Mouse (Mus musculus) hindbrain, embryonic 11.5 days (tissue): ENCODE results near the gene Pik3cg. TPM values are rescaled to one million over a fixed set of nuclear protein-coding genes. Genes with fewer than 3 reads are reported as not detected.
"Not testable (repeated sequence)": the region's sequence is repeated elsewhere in the genome, so short reads cannot be mapped to it uniquely, and the experiment has no call there.

Experiments
- ATAC-seq: fragments of 200-750 bp; cut with Nextera tagmentation; 2 replicates; pipeline ENCODE4 v1.8.0; 2017; ENCODE audit warnings: mild to moderate bottlenecking, moderate TSS enrichment, moderate library complexity; ENCODE audit not compliant: low FRiP score
- DNase-seq: peaks from one replicate; pipeline ENCODE4 v3.0.0-alpha.2; 2015; ENCODE audit warnings: low spot score
- H3K27ac ChIP-seq: fragments of 300-500 bp; sonication (generic); 2 replicates; pipeline ENCODE4 v1.5.1; 2014; ENCODE audit warnings: mild to moderate bottlenecking, low read depth, low read length
- H3K27me3 ChIP-seq: fragments of 300-500 bp; sonication (generic); 2 replicates; pipeline ENCODE4 v1.6.1; 2014; ENCODE audit warnings: mild to moderate bottlenecking, low read length, moderate library complexity, mixed read lengths; ENCODE audit not compliant: control insufficient read depth, insufficient read depth
- H3K36me3 ChIP-seq: fragments of 300-500 bp; sonication (generic); 2 replicates; pipeline ENCODE4 v1.6.1; 2014; ENCODE audit warnings: mild to moderate bottlenecking, low read length, moderate library complexity, mixed read lengths; ENCODE audit not compliant: control insufficient read depth, insufficient read depth
- H3K4me1 ChIP-seq: fragments of 300-500 bp; sonication (generic); replicated peaks from 2 replicates; pipeline ENCODE4 v1.6.1; 2014; ENCODE audit warnings: low read length, mixed read lengths; ENCODE audit not compliant: control insufficient read depth, insufficient read depth
- H3K4me2 ChIP-seq: fragments of 300-500 bp; sonication (generic); replicated peaks from 2 replicates; pipeline ENCODE4 v1.6.1; 2014; ENCODE audit warnings: mild to moderate bottlenecking, low read depth, low read length
- H3K4me3 ChIP-seq: fragments of 300-500 bp; sonication (generic); 2 replicates; pipeline ENCODE4 v1.5.1; 2014; ENCODE audit warnings: low read depth, low read length
- H3K9ac ChIP-seq: fragments of 300-500 bp; sonication (generic); 2 replicates; pipeline ENCODE4 v1.6.1; 2014; ENCODE audit warnings: low read depth, low read length
- H3K9me3 ChIP-seq: fragments of 300-500 bp; sonication (generic); 2 replicates; pipeline ENCODE4 v1.6.1; 2016; ENCODE audit warnings: low read length; ENCODE audit not compliant: control insufficient read depth
- WGBS: fragments of 180-500 bp; shearing (Covaris S2); extraction: QIAGEN DNeasy Blood & Tissue Kit; methylation state at CpG from one replicate; pipeline ENCODE4 v1.1.7; 2014; 5-methylcytosine and 5-hydroxymethylcytosine counted together
- polyA plus RNA-seq: library from polyadenylated mRNA; unstranded; fragments of >200 nt; fragmentation: Nextera tagmentation; extraction: Ambion mirVana; gene quantifications from 2 replicates; pipeline ENCODE4 v1.2.1, GENCODE M21; 2014

Pik3cg gene
- 1.5 and 1.6 TPM in 2 replicates for polyA plus RNA-seq

DNA sequence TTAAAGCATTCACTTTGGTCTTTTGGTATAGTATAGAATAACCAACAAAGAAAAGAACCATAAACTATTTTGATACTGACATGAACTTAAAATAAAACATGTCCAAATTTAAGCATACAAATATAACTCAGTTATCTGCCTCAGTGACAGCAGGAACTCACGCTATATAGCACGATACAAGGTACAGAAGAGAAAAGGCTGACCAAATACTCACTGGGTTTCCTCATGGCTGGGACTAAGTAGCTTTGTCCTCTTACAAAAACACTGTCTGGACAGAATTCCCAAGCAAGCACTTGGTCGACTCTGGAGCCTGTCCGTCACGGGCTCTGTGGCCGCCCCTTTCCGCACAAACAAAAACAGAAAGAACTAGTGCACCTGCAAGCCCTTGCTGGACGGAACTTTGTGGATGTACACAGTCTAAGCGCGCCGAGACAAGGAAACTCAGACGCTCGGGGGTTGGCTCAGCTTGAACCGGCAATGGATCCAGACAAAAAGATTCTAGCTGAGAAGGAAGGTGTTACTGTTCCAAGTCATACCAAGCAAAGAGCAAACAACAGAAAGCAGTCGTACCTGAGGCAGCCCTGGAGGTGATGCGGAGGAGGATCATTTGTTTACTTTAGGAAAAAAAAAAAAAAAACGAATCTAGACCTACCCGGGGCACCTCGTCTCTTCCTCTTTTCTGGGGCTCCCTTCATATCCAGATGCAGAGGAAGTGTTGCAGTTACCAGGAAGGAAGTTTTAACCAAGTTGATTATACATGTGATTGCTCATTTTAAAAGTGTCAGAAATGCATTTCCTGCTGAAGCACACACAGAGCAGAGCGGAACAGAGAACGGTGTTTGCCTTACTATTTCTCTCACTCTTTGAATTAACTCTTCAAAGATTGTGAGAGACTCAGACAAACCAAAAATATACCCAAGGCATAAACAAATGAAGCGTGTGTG is at the start of gene Pik3cg:
TSS of gene Pik3cg (minus strand) at position 712 of the 944 bp plus-strand sequence.
- Histone ChIP-seq H3K36me3 (no peaks in the 10 kb centered on the region), H3K9ac (no peak within 1 kb of the TSS), H3K27me3 (no peaks in the 10 kb centered on the region), H3K4me1 (no peaks in the 10 kb centered on the region), H3K4me3 (no peak within 1 kb of the TSS), H3K27ac (no peak within 1 kb of the TSS), H3K4me2 (no peak within 1 kb of the TSS), H3K9me3 (no peaks in the 10 kb centered on the region)
- no peak for ATAC-seq
- 71% methylated on average over 22 of the region's 22 CpGs for WGBS
- peak; percentile 10 for DNase-seq

- H3K36me3 ChIP-seq: no peaks in the 10 kb centered on the region
- H3K27me3 ChIP-seq: no peaks in the 10 kb centered on the region
- ATAC-seq: no peak
- no peaks in the 10 kb centered on the region for H3K4me1 ChIP-seq
- H3K4me3 ChIP-seq: no peak overlapping the region
- no peak overlapping the region for H3K9ac ChIP-seq
- DNase-seq: no peak
- no peak overlapping the region for H3K27ac ChIP-seq
- H3K9me3 ChIP-seq: no peaks in the 10 kb centered on the region
- H3K4me2 ChIP-seq: no peak overlapping the region
- WGBS: 46% methylated on average over 2 of the region's 2 CpGs
Observed at GRCm38 (mm10) chr12:32248483-32248882, 40.0 kb upstream of the Pik3cg start.

- no peak for ATAC-seq
- no peaks in the 10 kb centered on the region for H3K9me3 ChIP-seq
- H3K4me2 ChIP-seq: no peak overlapping the region
- H3K36me3 ChIP-seq: no peaks in the 10 kb centered on the region
- WGBS: 77% methylated on average over 5 of the region's 5 CpGs
- H3K4me3 ChIP-seq: no peak overlapping the region
- H3K27me3 ChIP-seq: no peaks in the 10 kb centered on the region
- H3K4me1 ChIP-seq: no peaks in the 10 kb centered on the region
- DNase-seq: peak; percentile 39
- no peak overlapping the region for H3K27ac ChIP-seq
- H3K9ac ChIP-seq: no peak overlapping the region
Observed at GRCm38 (mm10) chr12:32245566-32246233, 37.2 kb upstream of the Pik3cg start.

DNA sequence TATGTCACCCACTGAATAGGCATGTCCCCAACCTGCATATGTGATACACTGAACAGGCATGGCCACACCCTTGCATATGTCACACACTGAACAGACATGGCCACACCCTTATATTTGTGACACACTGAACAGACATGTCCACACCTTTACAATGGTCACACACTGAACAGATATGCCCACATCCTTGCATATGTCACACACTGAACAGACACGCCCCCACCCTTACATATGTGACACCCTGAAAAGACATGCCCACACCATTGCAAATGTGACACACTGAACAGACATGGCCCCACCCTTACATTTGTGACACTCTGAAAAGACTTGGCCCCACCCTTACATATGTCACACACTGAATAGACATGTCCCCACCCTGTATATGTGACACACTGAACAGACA is 35.1 kb upstream of the Pik3cg start:
- ATAC-seq (no peak), DNase-seq (no peak)
- Histone ChIP-seq H3K27ac (no peak overlapping the region), H3K4me3 (no peak overlapping the region), H3K4me1 (no peaks in the 10 kb centered on the region), H3K27me3 (no peaks in the 10 kb centered on the region), H3K4me2 (no peak overlapping the region), H3K9me3 (no peaks in the 10 kb centered on the region), H3K9ac (no peak overlapping the region), H3K36me3 (no peaks in the 10 kb centered on the region)
- whole genome bisulfite sequencing: 55% methylated on average over 1 of the region's 1 CpGs

DNA sequence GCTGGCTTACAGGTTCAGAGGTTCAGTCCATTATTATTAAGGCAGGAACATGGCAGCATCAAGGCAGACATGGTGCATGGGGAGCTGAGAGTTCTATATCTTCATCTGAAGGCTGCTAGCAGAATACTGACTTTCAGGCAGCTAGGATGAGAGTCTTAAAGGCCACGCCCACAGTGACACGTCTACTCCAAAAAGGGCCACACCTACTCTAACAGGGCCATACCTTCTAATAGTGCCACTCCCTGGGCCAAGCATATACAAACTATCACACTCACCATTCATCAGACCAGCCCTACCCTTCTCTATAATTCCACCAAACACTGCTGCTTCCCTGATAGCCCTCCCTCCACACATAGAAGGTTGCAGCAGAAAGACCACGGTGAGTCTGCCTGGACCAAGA is 30.7 kb upstream of the Pik3cg start:
- H3K27me3 ChIP-seq, H3K4me3 ChIP-seq, H3K9me3 ChIP-seq, H3K9ac ChIP-seq, H3K27ac ChIP-seq, H3K4me1 ChIP-seq, ATAC-seq, H3K36me3 ChIP-seq, DNase-seq, H3K4me2 ChIP-seq: not testable (repeated sequence)
- WGBS: 91% methylated on average over 3 of the region's 3 CpGs

DNA sequence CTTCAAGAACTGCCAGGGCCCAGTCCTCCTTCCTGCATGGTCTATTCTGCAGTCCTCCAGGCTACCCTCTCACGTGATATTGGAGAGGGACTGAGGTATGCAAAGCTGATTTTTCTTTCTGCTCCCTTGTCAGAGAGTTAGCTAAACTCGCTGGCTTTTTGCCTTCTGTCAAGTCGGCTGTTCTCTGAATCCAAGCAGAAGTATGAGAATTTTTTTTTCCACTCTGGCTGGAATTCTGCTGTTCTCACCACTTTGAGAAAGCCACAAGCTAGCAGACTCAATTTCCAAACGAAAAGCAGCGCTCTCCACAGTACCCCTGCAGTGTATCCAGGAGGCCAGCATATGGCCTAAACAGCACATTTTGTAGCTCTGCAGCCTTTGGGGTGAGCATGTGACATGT is 30.0 kb upstream of the Pik3cg start:
- H3K27ac ChIP-seq: no peak overlapping the region
- DNase-seq: no peak
- no peak overlapping the region for H3K4me2 ChIP-seq
- no peaks in the 10 kb centered on the region for H3K27me3 ChIP-seq
- no peak overlapping the region for H3K9ac ChIP-seq
- ATAC-seq: no peak
- H3K36me3 ChIP-seq: no peaks in the 10 kb centered on the region
- no peaks in the 10 kb centered on the region for H3K4me1 ChIP-seq
- no peaks in the 10 kb centered on the region for H3K9me3 ChIP-seq
- H3K4me3 ChIP-seq: no peak overlapping the region
- 76% methylated on average over 5 of the region's 5 CpGs for WGBS

- 62% methylated on average over 5 of the region's 5 CpGs for WGBS
- DNase-seq: no peak
- no peak overlapping the region for H3K9ac ChIP-seq
- no peaks in the 10 kb centered on the region for H3K4me1 ChIP-seq
- ATAC-seq: no peak
- no peak overlapping the region for H3K4me2 ChIP-seq
- no peaks in the 10 kb centered on the region for H3K27me3 ChIP-seq
- no peak overlapping the region for H3K27ac ChIP-seq
- H3K4me3 ChIP-seq: no peak overlapping the region
- no peaks in the 10 kb centered on the region for H3K36me3 ChIP-seq
- no peaks in the 10 kb centered on the region for H3K9me3 ChIP-seq
Observed at GRCm38 (mm10) chr12:32237839-32238238, 29.4 kb upstream of the Pik3cg start.

DNA sequence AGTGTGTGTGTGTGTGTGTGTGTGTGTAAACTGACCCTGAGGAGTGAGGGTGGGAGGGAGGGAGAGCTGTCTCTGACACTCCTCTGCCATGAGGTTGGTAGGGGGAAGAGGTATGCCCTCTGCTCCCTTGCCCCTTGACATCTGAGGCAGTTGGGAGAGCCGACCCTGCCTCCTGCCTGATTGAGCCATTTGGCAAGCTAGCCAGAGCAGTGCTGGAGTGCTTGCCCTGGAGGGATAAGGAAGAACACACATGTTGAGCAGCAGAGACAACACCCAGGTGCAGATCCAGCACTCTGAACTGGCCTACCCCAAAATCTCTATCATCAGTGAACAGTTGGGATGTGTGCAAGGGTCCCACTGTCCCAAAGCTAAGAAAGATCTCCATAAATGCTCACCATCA is 28.7 kb upstream of the Pik3cg start:
- ATAC-seq (no peak), DNase-seq (no peak)
- H3K4me2 ChIP-seq: no peak overlapping the region
- no peak overlapping the region for H3K4me3 ChIP-seq
- no peaks in the 10 kb centered on the region for H3K4me1 ChIP-seq
- H3K27me3 ChIP-seq: no peaks in the 10 kb centered on the region
- WGBS: 59% methylated on average over 1 of the region's 1 CpGs
- no peak overlapping the region for H3K9ac ChIP-seq
- no peak overlapping the region for H3K27ac ChIP-seq
- no peaks in the 10 kb centered on the region for H3K9me3 ChIP-seq
- no peaks in the 10 kb centered on the region for H3K36me3 ChIP-seq
